In the genomic region with DNA sequence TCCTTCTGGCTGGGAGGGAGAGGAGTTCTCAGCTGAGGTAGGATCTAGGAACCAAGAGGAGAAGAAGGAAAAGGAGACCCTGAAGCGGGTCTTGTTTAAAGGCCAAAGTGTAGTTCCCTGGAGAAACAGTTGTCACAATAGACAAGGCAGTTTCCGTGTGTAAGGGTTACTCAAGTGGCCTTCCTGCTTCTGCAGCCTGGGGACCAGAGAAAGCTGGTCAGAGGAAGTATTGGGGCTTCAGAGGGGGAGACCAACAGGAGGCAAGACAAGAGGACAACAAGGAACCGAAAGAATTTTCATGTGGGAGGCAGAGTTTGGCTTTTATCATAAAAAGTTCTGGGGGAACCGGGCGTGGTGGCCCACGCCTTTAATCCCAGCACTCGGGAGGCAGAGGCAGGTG, we compare ENCODE assay signal across 19 mouse cellular contexts. TPM values are rescaled to one million over a fixed set of nuclear protein-coding genes. Genes with fewer than 3 reads are reported as not detected.
A peak's percentile ranks its signal among the peaks of the same experiment; 100 is the strongest.
DNase-seq lines count a peak whose midpoint lies in the region; ATAC-seq and TF ChIP-seq lines count a peak whose summit lies in the region.
"Had no signal": no experiment of that assay in that cellular context is flagged by ENCODE, and none has a peak within 500 bp of the region (broad histone marks: within the 10 kb centered on the region; RNA-seq: fewer than 3 reads in every experiment).

No protein-coding gene starts in this region.

- H3K9me3 ChIP-seq in heart, embryonic 11.5 days (replicated peaks; ENCODE audit: control insufficient read depth, low read length): peaks cover 12% of the 10 kb centered on the region
- H3K9me3 ChIP-seq in lung, postnatal 0 days (ENCODE audit: low read length): no peaks in the 10 kb centered on the region
- H3K9me3 ChIP-seq in hindbrain, embryonic 10.5 days: peaks cover 22% of the 10 kb centered on the region
- H3K9me3 ChIP-seq: lung, embryonic 15.5 days had no signal

- no peaks in the 10 kb centered on the region for H3K4me1 ChIP-seq in heart, embryonic 11.5 days (ENCODE audit: control insufficient read depth, insufficient read depth, low read length)
- no peaks in the 10 kb centered on the region for H3K4me1 ChIP-seq in lung, postnatal 0 days (ENCODE audit: insufficient read depth, low read depth, low read length)
- H3K4me1 ChIP-seq in hindbrain, embryonic 10.5 days (replicated peaks): no peaks in the 10 kb centered on the region
- H3K4me1 ChIP-seq: embryonic facial prominence, embryonic 13.5 days; hindbrain, embryonic 15.5 days; lung, embryonic 15.5 days had no signal

- H3K27ac ChIP-seq in heart, embryonic 11.5 days (ENCODE audit: low read depth, low read length): no peak overlapping the region
- H3K27ac ChIP-seq in lung, postnatal 0 days (ENCODE audit: low read length): no peak overlapping the region
- H3K27ac ChIP-seq in hindbrain, embryonic 10.5 days: no peak overlapping the region
- H3K27ac ChIP-seq: embryonic facial prominence, embryonic 13.5 days; hindbrain, embryonic 15.5 days; lung, embryonic 15.5 days had no signal

- no peak overlapping the region for H3K9ac ChIP-seq in heart, embryonic 11.5 days (ENCODE audit: low read depth, low read length)
- no peak overlapping the region for H3K9ac ChIP-seq in lung, postnatal 0 days (replicated peaks; ENCODE audit: low read depth)
- H3K9ac ChIP-seq: hindbrain, embryonic 15.5 days; lung, embryonic 15.5 days had no signal

- 87% methylated on average over 7 of the region's 7 CpGs for WGBS in heart, embryonic 11.5 days (ENCODE audit: insufficient replicate concordance)
- WGBS in lung, postnatal 0 days: 69% methylated on average over 7 of the region's 7 CpGs
- WGBS in hindbrain, embryonic 10.5 days: 84% methylated on average over 7 of the region's 7 CpGs

- H3K36me3 ChIP-seq in heart, embryonic 11.5 days (ENCODE audit: control insufficient read depth, insufficient read depth, low read length): peaks cover 2% of the 10 kb centered on the region; the same call in 1 of the 2 replicates
- no peaks in the 10 kb centered on the region for H3K36me3 ChIP-seq in lung, postnatal 0 days (ENCODE audit: insufficient read depth, low read length)
- no peaks in the 10 kb centered on the region for H3K36me3 ChIP-seq in hindbrain, embryonic 10.5 days
- H3K36me3 ChIP-seq: embryonic facial prominence, embryonic 13.5 days; hindbrain, embryonic 15.5 days; lung, embryonic 15.5 days had no signal

- H3K27me3 ChIP-seq in heart, embryonic 11.5 days (ENCODE audit: control insufficient read depth, insufficient read depth, low read length): no peaks in the 10 kb centered on the region
- no peaks in the 10 kb centered on the region for H3K27me3 ChIP-seq in lung, postnatal 0 days (replicated peaks; ENCODE audit: insufficient read depth, low read length)
- no peaks in the 10 kb centered on the region for H3K27me3 ChIP-seq in hindbrain, embryonic 10.5 days (ENCODE audit: insufficient read depth, poor library complexity, severe bottlenecking)
- H3K27me3 ChIP-seq: CH12.LX; embryonic facial prominence, embryonic 13.5 days; hindbrain, embryonic 15.5 days; lung, embryonic 15.5 days had no signal

- TF ChIP-seq EP300 in lung, postnatal 0 days (IDR thresholded peaks at IDR 0.05): no peak

- TF ChIP-seq CTCF in lung, postnatal 0 days (IDR thresholded peaks at IDR 0.05): no peak

- no peak overlapping the region for H3K4me2 ChIP-seq in heart, embryonic 11.5 days
- H3K4me2 ChIP-seq in lung, postnatal 0 days (replicated peaks; ENCODE audit: low read depth, low read length): no peak overlapping the region
- H3K4me2 ChIP-seq: embryonic facial prominence, embryonic 13.5 days; hindbrain, embryonic 15.5 days; lung, embryonic 15.5 days had no signal

- no peak for ATAC-seq in heart, embryonic 11.5 days (replicated peaks; ENCODE audit: insufficient number of reproducible peaks, low FRiP score, low TSS enrichment)
- ATAC-seq in lung, postnatal 0 days: no peak
- peak; percentile 88 for ATAC-seq in granulocyte monocyte progenitor cell, adult 5-6 weeks (replicated peaks; ENCODE audit: poor library complexity, severe bottlenecking)
- peak; percentile 83 for ATAC-seq in monocyte, adult 5-6 weeks (replicated peaks; ENCODE audit: insufficient number of reproducible peaks, low FRiP score, low TSS enrichment, poor library complexity, severe bottlenecking)

- no peak overlapping the region for H3K4me3 ChIP-seq in heart, embryonic 11.5 days (ENCODE audit: low read depth, low read length)
- H3K4me3 ChIP-seq in lung, postnatal 0 days (ENCODE audit: low read depth, low read length): no peak overlapping the region
- H3K4me3 ChIP-seq in hindbrain, embryonic 10.5 days: no peak overlapping the region
- H3K4me3 ChIP-seq: embryonic facial prominence, embryonic 13.5 days; hindbrain, embryonic 15.5 days; lung, embryonic 15.5 days had no signal

- peak; percentile 95 for DNase-seq in heart, adult 11 months
- DNase-seq in lung, postnatal 0 days (ENCODE audit: low spot score): peak; percentile 15
- no peak for DNase-seq in lung, postnatal 4 days
- DNase-seq in hindbrain, embryonic 10.5 days (ENCODE audit: low spot score): no peak
- DNase-seq in adrenal gland, adult 2 months: no peak
- DNase-seq: adrenal gland, postnatal 36 days; cerebellum, adult 11-12 months; gastrocnemius, postnatal 36 days; kidney, adult 8-10 months; left cerebral cortex, postnatal 4 days; midbrain, embryonic 14.5 days; right cerebral cortex, postnatal 14 days had no signal

RNA-seq across cellular contexts. Expression of a gene that starts 20.2 kb away (rescaled TPM):
- 0.29 and 0.59 TPM in 2 replicates for polyA plus RNA-seq in heart, embryonic 11.5 days (2014; fragmentation: Nextera tagmentation; extraction: Ambion mirVana)
- polyA plus RNA-seq in lung, postnatal 0 days (2015; fragmentation: Nextera tagmentation; extraction: Ambion mirVana): 1.2 and 1.8 TPM in 2 replicates
- total RNA-seq in granulocyte monocyte progenitor cell, adult 5-6 weeks (2014; fragmentation: Nextera tagmentation): 43.6 and 56.7 TPM in 2 replicates
- 18.4 and 18.7 TPM in 2 replicates for total RNA-seq in granulocyte monocyte progenitor cell, adult 5-6 weeks (2017)
- total RNA-seq in monocyte, adult 5-6 weeks (2017): 196 to 216 TPM (median 214 TPM) in 3 replicates
- polyA plus RNA-seq in hindbrain, embryonic 10.5 days (2016; fragmentation: Nextera tagmentation; extraction: Ambion mirVana): 1.00 and 1.2 TPM in 2 replicates
- total RNA-seq in adrenal gland, adult 2 months (2021): 1 to 10 TPM; 1.6 to 3.0 TPM
- 4.2 and 4.3 TPM in 2 replicates for polyA plus RNA-seq in adrenal gland, adult 2 months (2012; rRNA removed)

RNA-seq across cellular contexts. Expression of a gene that starts 26.6 kb away (rescaled TPM):
- 40.3 and 45.5 TPM in 2 replicates for polyA plus RNA-seq in heart, embryonic 11.5 days (2014; fragmentation: Nextera tagmentation; extraction: Ambion mirVana)
- 18.3 and 21.0 TPM in 2 replicates for polyA plus RNA-seq in lung, postnatal 0 days (2015; fragmentation: Nextera tagmentation; extraction: Ambion mirVana)
- 59.6 and 70.9 TPM in 2 replicates for total RNA-seq in granulocyte monocyte progenitor cell, adult 5-6 weeks (2014; fragmentation: Nextera tagmentation)
- 67.6 and 85.2 TPM in 2 replicates for total RNA-seq in granulocyte monocyte progenitor cell, adult 5-6 weeks (2017)
- total RNA-seq in monocyte, adult 5-6 weeks (2017): 38.1 to 54.2 TPM (median 52.6 TPM) in 3 replicates
- polyA plus RNA-seq in hindbrain, embryonic 10.5 days (2016; fragmentation: Nextera tagmentation; extraction: Ambion mirVana): 81.4 and 84.3 TPM in 2 replicates
- total RNA-seq in adrenal gland, adult 2 months (2021): 10 to 100 TPM; 41.1 to 52.4 TPM
- 25.1 and 29.4 TPM in 2 replicates for polyA plus RNA-seq in adrenal gland, adult 2 months (2012; rRNA removed)

RNA-seq across cellular contexts. Expression of a gene that starts 48.3 kb away (rescaled TPM):
- polyA plus RNA-seq in heart, embryonic 11.5 days (2014; fragmentation: Nextera tagmentation; extraction: Ambion mirVana): 94.8 and 95.1 TPM in 2 replicates
- 23.9 and 24.0 TPM in 2 replicates for polyA plus RNA-seq in lung, postnatal 0 days (2015; fragmentation: Nextera tagmentation; extraction: Ambion mirVana)
- 87.0 and 114 TPM in 2 replicates for total RNA-seq in granulocyte monocyte progenitor cell, adult 5-6 weeks (2014; fragmentation: Nextera tagmentation)
- total RNA-seq in granulocyte monocyte progenitor cell, adult 5-6 weeks (2017): 66.8 and 69.9 TPM in 2 replicates
- 39.3 to 41.2 TPM (median 40.2 TPM) in 3 replicates for total RNA-seq in monocyte, adult 5-6 weeks (2017)
- 147 and 177 TPM in 2 replicates for polyA plus RNA-seq in hindbrain, embryonic 10.5 days (2016; fragmentation: Nextera tagmentation; extraction: Ambion mirVana)
- 1 to 10 TPM; 6.0 to 9.5 TPM for total RNA-seq in adrenal gland, adult 2 months (2021)
- 6.9 and 12.5 TPM in 2 replicates for polyA plus RNA-seq in adrenal gland, adult 2 months (2012; rRNA removed)

RNA-seq across cellular contexts. Expression of a gene that starts 59.4 kb away (rescaled TPM):
- 6.3 and 8.6 TPM in 2 replicates for polyA plus RNA-seq in heart, embryonic 11.5 days (2014; fragmentation: Nextera tagmentation; extraction: Ambion mirVana)
- polyA plus RNA-seq in lung, postnatal 0 days (2015; fragmentation: Nextera tagmentation; extraction: Ambion mirVana): 3.7 TPM in 2 replicates
- total RNA-seq in granulocyte monocyte progenitor cell, adult 5-6 weeks (2014; fragmentation: Nextera tagmentation): 0.47 TPM in 1 of 2 replicates, not detected in the other
- 1.7 TPM in 1 of 2 replicates, not detected in the other for total RNA-seq in granulocyte monocyte progenitor cell, adult 5-6 weeks (2017)
- total RNA-seq in monocyte, adult 5-6 weeks (2017): 108 to 191 TPM (median 160 TPM) in 3 replicates
- 1.9 and 3.0 TPM in 2 replicates for polyA plus RNA-seq in hindbrain, embryonic 10.5 days (2016; fragmentation: Nextera tagmentation; extraction: Ambion mirVana)
- 10 to 100 TPM in 1 of 2 experiments, 1 to 10 TPM in 1; 1.7 to 24.2 TPM for total RNA-seq in adrenal gland, adult 2 months (2021)
- 15.5 and 32.0 TPM in 2 replicates for polyA plus RNA-seq in adrenal gland, adult 2 months (2012; rRNA removed)

Comparison
In these comparisons a context has a peak if more than half of its experiments do, and no peak if none do; other contexts are left out.
1. DNase-seq: peak in heart, adult 11 months (single experiment) and lung, postnatal 0 days (single experiment); none in lung, postnatal 4 days (0 of 2), hindbrain, embryonic 10.5 days (single experiment) and adrenal gland, adult 2 months (single experiment).
2. ATAC-seq: peak in granulocyte monocyte progenitor cell, adult 5-6 weeks (single experiment) and monocyte, adult 5-6 weeks (single experiment); none in heart, embryonic 11.5 days (single experiment) and lung, postnatal 0 days (single experiment).